Mouse (Mus musculus) skeletal muscle tissue, adult 2 months (tissue): ENCODE data around the gene Efcab7.

ENCODE experiments used
- DNase-seq: peaks from one replicate; pipeline ENCODE4 v3.0.0-alpha.2; 2012; ENCODE audit warnings: low read depth, low spot score

Gene Efcab7

GRCm38 (mm10) chr4:99829094-99830073 lies at the start of gene Efcab7:
TSS of gene Efcab7 (plus strand) at chr4:99829198.
- peak; percentile 46 for DNase-seq

GRCm38 (mm10) chr4:99792365-99792764 lies 36.6 kb upstream of the Efcab7 start:
- no peak for DNase-seq

DNA sequence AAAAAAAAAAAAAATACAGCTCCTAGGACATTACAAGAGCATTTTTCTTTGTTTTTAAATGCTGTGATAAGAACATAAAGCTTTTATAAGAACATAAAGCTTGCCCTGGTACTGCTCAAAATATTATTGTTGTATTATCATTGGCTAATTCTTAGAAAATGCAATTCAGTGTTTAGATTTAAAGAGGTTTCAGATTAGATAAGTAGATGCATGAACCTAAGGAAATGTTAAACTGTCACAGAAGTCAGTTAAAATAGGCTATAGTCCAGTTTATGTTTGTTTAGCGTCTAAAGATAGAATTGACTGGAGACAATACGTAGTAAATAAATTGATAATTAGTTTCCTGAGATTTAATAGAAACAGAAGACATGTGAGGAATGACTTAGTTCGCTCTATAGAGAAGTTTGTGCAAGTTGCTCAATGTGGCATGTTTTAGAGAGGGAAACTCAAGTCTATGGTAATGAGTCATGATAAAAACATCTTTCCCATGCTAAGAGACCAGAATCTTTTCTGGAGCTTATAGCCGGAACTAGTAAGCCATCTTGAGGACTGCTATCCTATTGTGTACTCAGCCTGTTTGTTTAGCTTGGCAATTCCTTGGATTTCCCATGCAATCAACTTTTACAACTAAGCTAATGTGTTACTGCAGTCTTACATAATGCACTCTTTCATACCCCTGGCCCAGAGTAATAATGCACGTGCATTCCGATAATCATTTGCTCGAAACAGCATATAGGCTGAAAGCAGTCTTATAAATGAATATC lies 12.1 kb upstream of the Efcab7 start:
- DNase-seq, result no peak

DNA sequence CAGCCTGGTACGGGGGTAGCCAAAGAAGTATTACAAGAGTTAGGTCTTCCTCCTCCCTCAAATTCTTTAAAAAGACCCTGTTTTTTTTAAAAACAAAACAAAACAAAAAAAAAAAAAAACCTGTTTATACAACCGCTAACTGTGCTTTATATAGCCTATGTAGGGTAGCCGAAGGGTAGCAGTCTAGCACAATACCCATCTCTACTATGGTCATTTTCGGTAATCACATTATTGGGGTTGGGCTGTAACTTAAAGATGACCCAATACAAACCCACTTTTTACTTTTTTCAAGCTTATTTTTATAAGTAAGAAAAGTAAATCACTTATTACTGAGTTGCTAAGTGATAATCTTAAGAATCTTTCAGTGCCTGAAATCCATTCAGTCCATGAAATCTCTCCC lies 661 bp upstream of the Efcab7 start:
- DNase-seq, result no peak

GRCm38 (mm10) chr4:99828739-99829093 lies 282 bp upstream of the Efcab7 start:
- DNase-seq, result no peak

DNA sequence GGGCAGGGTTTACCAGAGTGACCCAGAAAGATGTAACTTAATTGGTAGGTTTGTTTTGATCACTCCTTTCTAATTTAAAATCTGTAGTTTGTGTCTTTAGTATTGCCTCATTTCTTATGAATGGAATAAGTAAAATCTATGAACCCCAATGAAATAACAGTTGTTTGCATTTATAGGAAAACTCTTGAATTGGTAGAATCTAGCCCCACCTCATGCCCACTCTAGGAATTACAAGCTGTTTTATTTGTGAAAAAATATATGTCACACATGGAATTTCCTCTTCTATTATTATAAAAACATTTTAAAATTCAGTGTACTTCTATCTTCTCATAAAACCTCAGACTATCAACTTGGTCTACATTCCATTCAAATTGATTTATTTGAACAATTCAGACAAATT lies 52.9 kb downstream of the Efcab7 start:
- DNase-seq, result no peak

- no peak for DNase-seq
Observed at GRCm38 (mm10) chr4:99882405-99882804, 53.4 kb downstream of the Efcab7 start.

DNA sequence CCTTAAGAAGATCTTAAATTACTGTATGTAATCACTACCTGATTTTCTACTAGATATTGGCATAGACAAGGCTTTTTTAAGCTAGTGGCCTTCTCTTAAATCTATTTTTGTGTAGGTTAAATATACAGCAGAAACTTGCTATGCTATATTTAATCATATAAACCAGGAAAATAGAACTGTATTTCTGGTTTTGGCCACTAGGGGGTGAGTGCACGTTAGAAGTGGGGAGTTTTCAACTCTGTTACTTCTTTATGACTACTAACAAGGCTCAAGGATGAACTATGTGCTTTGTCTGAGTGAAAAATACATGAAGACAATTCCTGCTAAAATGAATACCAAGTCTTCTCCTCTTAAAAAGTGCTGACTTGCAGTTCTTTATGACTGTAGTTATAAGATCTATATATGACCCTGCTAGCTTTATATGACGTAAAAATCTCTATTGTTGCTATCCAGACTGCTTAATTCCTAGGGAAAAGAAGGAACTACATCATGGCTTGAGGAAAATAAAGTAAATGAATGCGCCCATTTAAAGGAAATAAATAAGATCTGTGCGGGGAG lies 85.0 kb downstream of the Efcab7 start:
- DNase-seq, result no peak

- no peak for DNase-seq
Observed at GRCm38 (mm10) chr4:99926380-99926779, 97.4 kb downstream of the Efcab7 start.

- DNase-seq, result no peak
Observed at GRCm38 (mm10) chr4:99928521-99928920, 99.5 kb downstream of the Efcab7 start.

GRCm38 (mm10) chr4:99929149-99929612 lies 100.2 kb downstream of the Efcab7 start, which contains the start of gene Pgm1:
TSS of gene Pgm1 (plus strand) at chr4:99929414.
- peak; percentile 91 for DNase-seq

GRCm38 (mm10) chr4:99929613-99930517 lies 100.9 kb downstream of the Efcab7 start, which contains the start of gene Itgb3bp:
TSS of gene Itgb3bp (minus strand) at chr4:99929813.
- DNase-seq, result peak; percentile 97

DNA sequence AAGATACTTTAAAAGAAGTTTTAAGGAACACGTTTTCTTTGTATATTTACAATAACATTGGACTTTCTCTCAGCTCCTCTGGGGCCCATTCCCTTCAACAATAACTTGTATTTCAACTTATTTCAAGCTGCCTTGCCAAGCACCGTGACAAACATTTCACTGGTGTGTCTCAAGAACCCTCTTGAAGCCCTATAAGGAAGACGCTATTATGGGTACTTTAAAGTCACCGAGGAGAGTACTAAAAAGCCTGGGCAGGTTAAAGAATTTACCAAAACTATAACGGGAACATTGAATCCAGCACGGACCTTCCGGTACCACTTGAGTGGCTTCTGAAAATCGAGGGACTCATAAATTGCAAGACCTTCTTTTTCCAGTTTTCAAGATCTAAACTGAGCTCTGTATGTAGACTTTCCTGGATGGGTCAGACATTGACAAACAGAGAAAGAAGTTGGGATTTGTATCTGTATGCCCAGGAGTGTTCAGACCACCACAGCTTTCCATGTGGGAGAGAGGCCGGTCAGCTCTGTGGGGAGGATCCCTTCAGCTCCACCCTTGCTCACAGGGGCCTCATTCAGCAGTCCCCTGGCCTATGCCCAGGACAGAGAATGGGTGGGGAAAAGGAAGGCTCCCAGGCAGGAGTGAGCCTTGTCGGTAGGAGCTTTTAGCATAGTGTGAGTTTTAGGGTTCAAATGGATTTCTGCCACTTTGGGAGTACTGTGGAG lies 101.7 kb downstream of the Efcab7 start:
- peak; percentile 69 for DNase-seq

DNA sequence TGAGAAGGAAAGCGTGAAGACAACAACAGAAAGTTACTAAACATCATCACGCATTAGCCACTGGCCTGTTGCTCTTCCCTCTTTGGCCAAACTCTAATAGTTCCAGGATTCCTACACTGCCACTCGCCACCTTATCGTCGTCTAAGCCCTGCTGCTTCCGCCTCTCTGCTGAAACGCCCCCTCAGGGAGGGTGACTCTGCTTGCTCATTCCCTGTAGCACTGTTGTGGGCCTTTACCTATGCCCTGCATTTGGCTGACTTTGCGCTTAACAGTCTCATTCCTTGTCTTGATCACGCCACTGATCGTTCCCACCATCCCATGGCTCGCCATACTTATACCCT lies 102.2 kb downstream of the Efcab7 start:
- DNase-seq, result no peak

GRCm38 (mm10) chr4:99931807-99932206 lies 102.8 kb downstream of the Efcab7 start:
- DNase-seq, result peak; percentile 83

DNA sequence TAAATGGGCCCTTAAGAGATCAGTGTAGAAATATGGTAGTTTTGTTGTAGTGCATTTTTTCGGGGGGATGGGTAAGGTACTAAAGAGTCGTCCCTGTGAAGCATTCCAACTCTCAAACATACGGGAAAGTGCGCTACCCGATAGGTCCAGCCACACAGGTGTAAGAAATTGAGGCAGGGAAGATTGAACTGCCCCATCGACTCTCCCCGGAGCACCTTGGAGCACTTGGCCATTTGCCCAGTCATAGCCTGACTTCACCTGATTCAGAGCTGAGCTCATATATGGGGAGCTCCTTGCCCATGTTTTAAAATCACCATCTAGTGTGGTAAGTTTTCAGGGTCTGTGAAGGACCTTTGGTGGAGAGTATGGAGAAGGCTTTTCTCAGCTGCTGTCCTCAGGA lies 105.9 kb downstream of the Efcab7 start:
- DNase-seq, result no peak

- peak; percentile 81 for DNase-seq
Observed at GRCm38 (mm10) chr4:99936278-99936677, 107.3 kb downstream of the Efcab7 start.

DNA sequence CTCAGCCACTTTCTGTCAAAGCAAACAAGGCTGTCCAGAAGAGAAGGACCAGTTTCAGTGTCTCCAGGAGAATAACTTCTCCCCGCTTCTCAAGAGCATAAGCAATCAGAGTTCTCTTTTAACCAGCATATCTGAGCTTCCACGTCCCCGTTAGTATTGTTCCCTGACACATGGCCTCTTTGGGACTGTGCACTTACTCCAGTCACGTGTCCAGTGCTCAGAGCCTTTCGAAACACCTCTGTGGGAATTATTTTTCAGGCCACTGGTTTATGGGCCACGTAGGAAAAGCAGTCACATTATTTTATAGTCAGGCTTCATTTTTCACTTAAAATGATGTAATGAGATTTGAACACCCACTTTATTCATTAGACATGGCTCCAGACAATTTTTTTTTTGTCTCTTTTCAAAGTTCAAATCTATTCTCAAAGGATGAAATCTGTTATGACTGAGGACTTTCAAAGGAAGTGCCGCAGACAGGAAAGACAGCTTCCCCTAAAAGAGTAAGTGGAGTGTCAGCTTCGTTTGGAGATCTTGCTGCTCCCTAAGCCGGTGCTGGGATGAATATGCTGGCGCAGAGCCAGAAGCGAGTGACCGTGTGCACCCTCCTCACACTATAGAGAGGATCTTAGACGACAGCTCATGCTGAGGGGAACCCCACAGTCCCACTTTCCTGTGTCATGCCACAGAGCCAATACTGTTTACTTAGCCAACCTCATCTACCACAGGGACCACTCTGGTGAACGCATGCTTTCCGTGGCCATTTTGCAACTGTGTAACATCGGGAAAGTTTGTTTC lies 110.9 kb downstream of the Efcab7 start:
- no peak for DNase-seq

DNA sequence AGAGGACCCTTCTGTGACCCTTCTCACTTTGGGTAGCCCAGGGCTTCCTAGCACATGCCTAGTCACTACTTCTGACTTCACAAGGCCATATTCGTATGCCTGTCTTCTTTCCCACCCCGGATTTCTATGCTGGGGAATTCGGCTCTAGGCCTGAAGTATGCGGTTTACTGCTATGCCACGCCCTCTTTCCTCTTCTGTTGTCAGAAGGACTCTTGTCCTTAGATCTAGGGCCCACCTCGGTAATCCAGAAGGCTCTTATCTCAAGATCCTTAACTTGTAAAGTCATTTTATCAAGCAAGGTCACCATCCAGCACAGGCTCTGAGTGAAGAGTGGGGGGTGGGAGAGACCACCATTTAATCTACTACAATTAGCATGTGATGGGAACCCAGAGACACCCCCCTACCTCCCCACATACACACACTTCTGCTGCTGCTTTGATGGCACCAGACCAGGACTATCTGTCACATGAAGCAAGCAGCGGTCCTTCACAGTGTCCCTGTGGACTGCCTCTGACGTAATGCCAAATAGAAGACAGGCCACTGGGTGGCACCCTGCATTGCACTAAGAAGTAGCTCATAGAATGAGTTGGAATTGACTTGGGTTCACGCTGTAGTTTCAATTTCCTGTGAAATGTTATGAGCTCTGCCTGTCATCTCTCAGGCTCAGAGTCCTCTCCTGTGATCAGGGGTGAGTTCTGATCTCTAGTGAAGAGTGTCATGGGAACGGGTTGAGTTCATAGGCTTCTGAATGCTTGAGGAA lies 112.8 kb downstream of the Efcab7 start:
- DNase-seq, result peak; percentile 88
